Mouse (Mus musculus) liver, adult 2 months (tissue): ENCODE measurements at regions not wholly inside any gene's neighbourhood (a gene's known extent, or its start where the extent isn't known, plus 50 kb on each side); places are given as distances from the start of the nearest gene placed in this dataset.

Experiments used
- CTCF ChIP-seq: fragments of 200-500 bp; IDR thresholded peaks from 2 replicates; pipeline ENCODE4 v1.5.1; 2011; ENCODE audit warnings: low read depth, low read length, control low read depth
- POLR2A ChIP-seq: fragments of 200-500 bp; IDR thresholded peaks from 2 replicates; pipeline ENCODE4 v1.6.1; 2011; ENCODE audit warnings: low read length, control low read depth; ENCODE audit not compliant: insufficient read depth; ENCODE audit errors: extremely low read depth

DNA sequence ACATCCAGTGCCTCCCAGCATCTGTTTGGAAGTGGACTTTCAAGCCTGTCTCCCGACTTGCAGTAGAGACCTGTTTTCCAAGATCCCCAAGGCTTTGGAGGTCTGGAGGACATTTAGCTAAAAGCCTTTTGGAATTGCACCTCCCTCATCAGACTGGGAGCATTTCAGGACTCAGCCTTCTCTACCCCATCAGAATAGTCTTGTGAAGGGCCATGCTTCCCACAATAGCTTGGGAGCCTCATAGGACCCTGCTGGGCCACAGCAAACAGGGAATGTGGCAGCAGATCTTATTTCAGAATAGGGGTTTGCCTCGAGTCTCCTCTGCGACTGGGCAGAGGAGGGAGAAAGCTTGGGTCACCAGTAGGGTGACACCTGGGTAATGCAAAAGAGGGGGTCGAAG is 66.2 kb upstream of the Nkd1 start:
- TF ChIP-seq CTCF (no peak), POLR2A (no peak)
